Mouse (Mus musculus): Measurements from ENCODE around the gene Abhd11. TPM values are rescaled to one million over a fixed set of nuclear protein-coding genes. Genes with fewer than 3 reads are reported as not detected.

Abhd11 gene
- polyA plus RNA-seq, 1 experiment from 2014 or later = 56.5 TPM

GRCm38 (mm10) chr5:135011809-135012613, 3.1 kb downstream of the Abhd11 start:
- Histone ChIP-seq H3K27me3 (ENCODE audit: control insufficient read depth, insufficient read depth, low read length) (no peaks in the 10 kb centered on the region), H3K9me3 (ENCODE audit: control insufficient read depth, low read length) (no peaks in the 10 kb centered on the region), H3K4me3 (ENCODE audit: low read depth, low read length) (peak overlapping the region; percentile 18; the same call in 1 of the 2 replicates), H3K9ac (ENCODE audit: low read length) (peak overlapping the region; percentile 13; the same call in 1 of the 2 replicates), H3K4me2 (replicated peaks; ENCODE audit: low read depth) (peak overlapping the region; percentile 42), H3K4me1 (replicated peaks; ENCODE audit: control insufficient read depth, insufficient read depth) (peaks cover 3% of the 10 kb centered on the region; the same call in 1 of the 2 replicates), H3K27ac (replicated peaks) (peak overlapping the region; percentile 6; the same call in 1 of the 2 replicates), H3K36me3 (ENCODE audit: control insufficient read depth, insufficient read depth, low read length) (no peaks in the 10 kb centered on the region)
- WGBS = 46% methylated on average over 26 of the region's 26 CpGs
- DNase-seq (ENCODE audit: low spot score) (no peak), ATAC-seq (ENCODE audit: low FRiP score, low TSS enrichment) (no peak)
- no peak for TF ChIP-seq CTCF (IDR thresholded peaks at IDR 0.05; ENCODE audit: low read depth)
- no peak for TF ChIP-seq EP300 (optimal IDR thresholded peaks at IDR 0.05)

- DNase-seq (ENCODE audit: low spot score) (peak; percentile 85), ATAC-seq (ENCODE audit: low FRiP score, low TSS enrichment) (no peak)
- H3K9ac ChIP-seq (ENCODE audit: low read length) = no peak overlapping the region
- H3K27ac ChIP-seq (replicated peaks) = peak overlapping the region; percentile 65; the same call in 1 of the 2 replicates
- H3K9me3 ChIP-seq (ENCODE audit: control insufficient read depth, low read length) = no peaks in the 10 kb centered on the region
- H3K4me2 ChIP-seq (replicated peaks; ENCODE audit: low read depth) = peak overlapping the region; percentile 42
- no peaks in the 10 kb centered on the region for H3K27me3 ChIP-seq (ENCODE audit: control insufficient read depth, insufficient read depth, low read length)
- peak; percentile 71 for TF ChIP-seq CTCF (IDR thresholded peaks at IDR 0.05; ENCODE audit: low read depth)
- TF ChIP-seq EP300 (optimal IDR thresholded peaks at IDR 0.05) = no peak
- 14% methylated on average over 13 of the region's 16 CpGs for whole genome bisulfite sequencing
- no peaks in the 10 kb centered on the region for H3K36me3 ChIP-seq (ENCODE audit: control insufficient read depth, insufficient read depth, low read length)
- H3K4me3 ChIP-seq (ENCODE audit: low read depth, low read length) = peak overlapping the region; percentile 18; the same call in 1 of the 2 replicates
- H3K4me1 ChIP-seq (replicated peaks; ENCODE audit: control insufficient read depth, insufficient read depth) = peaks cover 3% of the 10 kb centered on the region; the same call in 1 of the 2 replicates
Measured at GRCm38 (mm10) chr5:135012671-135013441, 3.9 kb downstream of the Abhd11 start.

- Histone ChIP-seq H3K27me3 (ENCODE audit: control insufficient read depth, insufficient read depth, low read length) (no peaks in the 10 kb centered on the region), H3K4me3 (ENCODE audit: low read depth, low read length) (no peak overlapping the region), H3K4me1 (replicated peaks; ENCODE audit: control insufficient read depth, insufficient read depth) (peaks cover 3% of the 10 kb centered on the region; the same call in 1 of the 2 replicates), H3K9ac (ENCODE audit: low read length) (no peak overlapping the region), H3K4me2 (replicated peaks; ENCODE audit: low read depth) (no peak overlapping the region), H3K27ac (replicated peaks) (no peak overlapping the region), H3K9me3 (ENCODE audit: control insufficient read depth, low read length) (no peaks in the 10 kb centered on the region), H3K36me3 (ENCODE audit: control insufficient read depth, insufficient read depth, low read length) (no peaks in the 10 kb centered on the region)
- DNase-seq (ENCODE audit: low spot score) (peak; percentile 83), ATAC-seq (ENCODE audit: low FRiP score, low TSS enrichment) (no peak)
- TF ChIP-seq CTCF (IDR thresholded peaks at IDR 0.05; ENCODE audit: low read depth) (peak; percentile 99), EP300 (optimal IDR thresholded peaks at IDR 0.05) (no peak)
- WGBS = 14% methylated on average over 7 of the region's 7 CpGs
Measured at GRCm38 (mm10) chr5:135015497-135015896, 6.5 kb downstream of the Abhd11 start.

GRCm38 (mm10) chr5:135016224-135016759, 7.3 kb downstream of the Abhd11 start:
- no peaks in the 10 kb centered on the region for H3K36me3 ChIP-seq (ENCODE audit: control insufficient read depth, insufficient read depth, low read length)
- H3K9ac ChIP-seq (ENCODE audit: low read length) = no peak overlapping the region
- no peak overlapping the region for H3K4me2 ChIP-seq (replicated peaks; ENCODE audit: low read depth)
- ATAC-seq (ENCODE audit: low FRiP score, low TSS enrichment) (no peak), DNase-seq (ENCODE audit: low spot score) (no peak)
- TF ChIP-seq EP300 (optimal IDR thresholded peaks at IDR 0.05) (no peak), CTCF (IDR thresholded peaks at IDR 0.05; ENCODE audit: low read depth) (peak; percentile 48)
- H3K4me3 ChIP-seq (ENCODE audit: low read depth, low read length) = no peak overlapping the region
- H3K9me3 ChIP-seq (ENCODE audit: control insufficient read depth, low read length) = no peaks in the 10 kb centered on the region
- 37% methylated on average over 4 of the region's 4 CpGs for WGBS
- no peaks in the 10 kb centered on the region for H3K27me3 ChIP-seq (ENCODE audit: control insufficient read depth, insufficient read depth, low read length)
- no peak overlapping the region for H3K27ac ChIP-seq (replicated peaks)
- peaks cover 3% of the 10 kb centered on the region; the same call in 1 of the 2 replicates for H3K4me1 ChIP-seq (replicated peaks; ENCODE audit: control insufficient read depth, insufficient read depth)

- H3K36me3 ChIP-seq (ENCODE audit: control insufficient read depth, insufficient read depth, low read length) = no peaks in the 10 kb centered on the region
- no peaks in the 10 kb centered on the region for H3K27me3 ChIP-seq (ENCODE audit: control insufficient read depth, insufficient read depth, low read length)
- H3K4me1 ChIP-seq (replicated peaks; ENCODE audit: control insufficient read depth, insufficient read depth) = peaks cover 2% of the 10 kb centered on the region; the same call in 1 of the 2 replicates
- TF ChIP-seq CTCF (IDR thresholded peaks at IDR 0.05; ENCODE audit: low read depth) = no peak
- TF ChIP-seq EP300 (optimal IDR thresholded peaks at IDR 0.05) = no peak
- no peak overlapping the region for H3K9ac ChIP-seq (ENCODE audit: low read length)
- WGBS = 26% methylated on average over 6 of the region's 6 CpGs
- no peak overlapping the region for H3K4me3 ChIP-seq (ENCODE audit: low read depth, low read length)
- no peak overlapping the region for H3K4me2 ChIP-seq (replicated peaks; ENCODE audit: low read depth)
- H3K27ac ChIP-seq (replicated peaks) = no peak overlapping the region
- ATAC-seq (ENCODE audit: low FRiP score, low TSS enrichment) (no peak), DNase-seq (ENCODE audit: low spot score) (peak; percentile 53)
- no peaks in the 10 kb centered on the region for H3K9me3 ChIP-seq (ENCODE audit: control insufficient read depth, low read length)
Measured at GRCm38 (mm10) chr5:135021814-135022213, 12.9 kb downstream of the Abhd11 start.

All from stomach, postnatal 0 days (tissue).